Mouse (Mus musculus): ENCODE results near the gene Mc1r. TPM values are rescaled to one million over a fixed set of nuclear protein-coding genes. Genes with fewer than 3 reads are reported as not detected.
A peak's percentile ranks its signal among the peaks of the same experiment; 100 is the strongest.

The Mc1r gene
- polyA plus RNA-seq, 1 experiment from 2014 or later: not detected

GRCm38 (mm10) chr8:123389026-123389425 is 17.9 kb upstream of the Mc1r start:
- 0 out of 2 replicates have a peak, but pooled peaks cover 3% of the 10 kb centered on the region for H3K4me1 ChIP-seq (replicated peaks)
- no peaks in the 10 kb centered on the region for H3K27me3 ChIP-seq
- no peak overlapping the region for H3K9ac ChIP-seq
- no peak overlapping the region for H3K4me3 ChIP-seq
- WGBS: 94% methylated on average over 7 of the region's 7 CpGs
- H3K36me3 ChIP-seq: peaks cover 92% of the 10 kb centered on the region
- no peak for ATAC-seq (replicated peaks; ENCODE audit: insufficient number of reproducible peaks, insufficient read depth, low FRiP score, low read depth)
- no peaks in the 10 kb centered on the region for H3K9me3 ChIP-seq (replicated peaks)
- H3K27ac ChIP-seq: no peak overlapping the region
- H3K4me2 ChIP-seq: no peak overlapping the region

DNA sequence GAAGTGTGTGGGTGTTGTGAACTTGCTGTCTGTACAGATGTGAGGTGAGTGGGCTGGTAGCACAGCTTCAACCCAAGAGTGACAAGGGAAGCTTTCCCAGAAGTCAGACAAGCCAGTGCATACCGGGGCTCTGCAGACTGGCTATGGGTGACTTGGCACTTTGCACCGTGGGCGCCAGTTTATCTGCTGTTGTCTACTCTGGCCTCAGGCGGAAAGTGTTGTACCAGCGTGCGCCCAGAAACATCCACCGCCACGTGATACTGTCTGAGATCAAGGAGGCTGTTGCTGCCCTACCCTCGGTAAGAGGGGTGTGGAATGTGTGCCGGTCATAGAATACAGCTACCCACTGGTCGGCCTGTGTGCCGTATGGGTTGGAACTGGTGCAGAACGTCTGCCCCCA is 8.6 kb upstream of the Mc1r start:
- Histone ChIP-seq H3K9me3 (replicated peaks) (no peaks in the 10 kb centered on the region), H3K27ac (no peak overlapping the region), H3K4me1 (replicated peaks) (no peaks in the 10 kb centered on the region), H3K36me3 (peaks cover 96% of the 10 kb centered on the region), H3K27me3 (no peaks in the 10 kb centered on the region), H3K4me3 (no peak overlapping the region), H3K9ac (no peak overlapping the region), H3K4me2 (no peak overlapping the region)
- WGBS: 89% methylated on average over 13 of the region's 13 CpGs
- ATAC-seq (replicated peaks; ENCODE audit: insufficient number of reproducible peaks, insufficient read depth, low FRiP score, low read depth): no peak

DNA sequence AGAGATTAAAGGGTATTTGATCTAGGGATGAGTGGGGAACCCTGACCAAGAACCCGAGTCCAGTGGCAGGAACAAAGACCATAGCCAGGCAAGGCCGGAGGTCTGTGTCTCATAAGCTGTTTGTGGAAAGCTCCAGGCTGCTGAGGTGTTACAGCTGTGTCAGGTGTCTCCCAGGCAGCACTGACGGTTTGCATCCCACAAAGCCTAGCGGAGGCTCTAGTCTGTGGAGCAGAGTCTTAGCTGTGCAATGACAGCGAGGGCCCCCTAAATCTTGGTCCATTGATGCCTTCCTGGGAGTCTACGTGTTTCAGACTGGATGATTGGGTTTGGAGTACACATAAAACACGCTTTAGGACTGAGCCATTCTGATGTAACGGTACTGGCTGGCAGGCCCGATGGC is 5.0 kb upstream of the Mc1r start:
- Histone ChIP-seq H3K36me3 (peaks cover 61% of the 10 kb centered on the region), H3K27me3 (peaks cover 1% of the 10 kb centered on the region), H3K9me3 (replicated peaks) (no peaks in the 10 kb centered on the region), H3K4me2 (no peak overlapping the region), H3K9ac (no peak overlapping the region), H3K4me3 (no peak overlapping the region), H3K27ac (no peak overlapping the region), H3K4me1 (replicated peaks) (peaks cover 1% of the 10 kb centered on the region; the same call in 1 of the 2 replicates)
- no peak for ATAC-seq (replicated peaks; ENCODE audit: insufficient number of reproducible peaks, insufficient read depth, low FRiP score, low read depth)
- WGBS: 89% methylated on average over 9 of the region's 9 CpGs

DNA sequence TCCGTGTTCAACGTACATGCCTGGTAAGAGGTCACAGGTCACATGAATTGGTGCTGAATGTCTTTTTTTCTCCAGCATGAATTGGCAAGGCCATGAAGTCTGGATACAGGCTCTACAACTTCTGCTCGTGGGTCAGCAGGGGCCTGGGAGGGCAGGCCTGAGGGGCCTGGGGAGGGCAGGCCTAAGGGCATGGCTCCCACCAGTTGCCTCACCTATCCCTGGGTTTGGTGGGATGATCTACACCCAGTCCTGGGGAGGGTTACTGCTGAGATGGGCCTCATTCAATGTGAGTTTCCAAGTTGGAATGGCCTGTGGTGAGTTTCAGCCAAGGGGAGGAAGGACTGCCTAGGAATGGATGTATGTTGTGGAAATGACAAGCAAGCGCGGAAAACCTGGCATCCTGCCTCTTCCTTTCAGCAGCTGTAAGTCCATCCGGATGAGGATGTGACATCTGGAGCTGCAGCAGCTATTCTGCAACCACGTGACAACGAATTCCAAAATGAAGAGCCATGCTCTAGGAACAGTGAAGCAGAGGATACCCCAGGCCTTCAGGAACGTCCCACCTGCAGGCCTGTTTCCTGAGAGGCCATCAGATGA is 4.1 kb upstream of the Mc1r start:
- no peak for ATAC-seq (replicated peaks; ENCODE audit: insufficient number of reproducible peaks, insufficient read depth, low FRiP score, low read depth)
- no peak overlapping the region for H3K4me2 ChIP-seq
- H3K27ac ChIP-seq: no peak overlapping the region
- no peaks in the 10 kb centered on the region for H3K9me3 ChIP-seq (replicated peaks)
- H3K4me3 ChIP-seq: no peak overlapping the region
- WGBS: 79% methylated on average over 9 of the region's 9 CpGs
- H3K4me1 ChIP-seq (replicated peaks): peaks cover 2% of the 10 kb centered on the region; the same call in 1 of the 2 replicates
- peaks cover 53% of the 10 kb centered on the region for H3K36me3 ChIP-seq
- H3K27me3 ChIP-seq: peaks cover 10% of the 10 kb centered on the region
- H3K9ac ChIP-seq: no peak overlapping the region

DNA sequence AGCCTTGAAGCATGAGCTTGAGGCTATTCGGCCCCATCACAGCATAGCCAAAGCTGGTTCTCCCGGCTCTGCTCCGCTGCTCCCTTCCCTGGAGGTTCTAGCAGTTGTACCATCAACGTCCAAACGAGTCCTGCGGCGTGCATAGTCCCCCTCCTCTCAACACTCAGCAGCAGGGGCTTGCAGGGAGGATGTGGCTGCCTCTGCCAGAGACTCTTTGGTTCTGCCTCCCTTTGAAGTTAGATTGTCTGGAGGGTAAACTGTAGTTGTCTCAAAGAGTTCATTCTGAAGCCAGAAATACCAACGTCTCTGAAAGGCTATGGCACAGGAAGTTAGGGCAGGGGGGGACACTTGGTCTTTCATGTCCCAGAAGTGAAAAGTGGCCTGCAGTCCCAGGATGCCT is 2.4 kb upstream of the Mc1r start:
- Histone ChIP-seq H3K9ac (no peak overlapping the region), H3K36me3 (peaks cover 36% of the 10 kb centered on the region), H3K4me3 (no peak overlapping the region), H3K9me3 (replicated peaks) (no peaks in the 10 kb centered on the region), H3K4me1 (replicated peaks) (peaks cover 17% of the 10 kb centered on the region), H3K4me2 (no peak overlapping the region), H3K27me3 (peaks cover 18% of the 10 kb centered on the region), H3K27ac (peak overlapping the region; percentile 16; the same call in 1 of the 2 replicates)
- 47% methylated on average over 8 of the region's 8 CpGs for WGBS
- ATAC-seq (replicated peaks; ENCODE audit: insufficient number of reproducible peaks, insufficient read depth, low FRiP score, low read depth): no peak

DNA sequence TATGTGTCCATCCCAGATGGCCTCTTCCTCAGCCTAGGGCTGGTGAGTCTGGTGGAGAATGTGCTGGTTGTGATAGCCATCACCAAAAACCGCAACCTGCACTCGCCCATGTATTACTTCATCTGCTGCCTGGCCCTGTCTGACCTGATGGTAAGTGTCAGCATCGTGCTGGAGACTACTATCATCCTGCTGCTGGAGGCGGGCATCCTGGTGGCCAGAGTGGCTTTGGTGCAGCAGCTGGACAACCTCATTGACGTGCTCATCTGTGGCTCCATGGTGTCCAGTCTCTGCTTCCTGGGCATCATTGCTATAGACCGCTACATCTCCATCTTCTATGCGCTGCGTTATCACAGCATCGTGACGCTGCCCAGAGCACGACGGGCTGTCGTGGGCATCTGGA is 705 bp downstream of the Mc1r start:
- no peak overlapping the region for H3K27ac ChIP-seq
- peaks cover 48% of the 10 kb centered on the region for H3K27me3 ChIP-seq
- H3K4me3 ChIP-seq: no peak overlapping the region
- no peak for ATAC-seq (replicated peaks; ENCODE audit: insufficient number of reproducible peaks, insufficient read depth, low FRiP score, low read depth)
- H3K9ac ChIP-seq: no peak overlapping the region
- WGBS: 85% methylated on average over 13 of the region's 13 CpGs
- H3K4me2 ChIP-seq: no peak overlapping the region
- peaks cover 8% of the 10 kb centered on the region; the same call in 1 of the 2 replicates for H3K36me3 ChIP-seq
- H3K9me3 ChIP-seq (replicated peaks): no peaks in the 10 kb centered on the region
- peaks cover 40% of the 10 kb centered on the region for H3K4me1 ChIP-seq (replicated peaks)

DNA sequence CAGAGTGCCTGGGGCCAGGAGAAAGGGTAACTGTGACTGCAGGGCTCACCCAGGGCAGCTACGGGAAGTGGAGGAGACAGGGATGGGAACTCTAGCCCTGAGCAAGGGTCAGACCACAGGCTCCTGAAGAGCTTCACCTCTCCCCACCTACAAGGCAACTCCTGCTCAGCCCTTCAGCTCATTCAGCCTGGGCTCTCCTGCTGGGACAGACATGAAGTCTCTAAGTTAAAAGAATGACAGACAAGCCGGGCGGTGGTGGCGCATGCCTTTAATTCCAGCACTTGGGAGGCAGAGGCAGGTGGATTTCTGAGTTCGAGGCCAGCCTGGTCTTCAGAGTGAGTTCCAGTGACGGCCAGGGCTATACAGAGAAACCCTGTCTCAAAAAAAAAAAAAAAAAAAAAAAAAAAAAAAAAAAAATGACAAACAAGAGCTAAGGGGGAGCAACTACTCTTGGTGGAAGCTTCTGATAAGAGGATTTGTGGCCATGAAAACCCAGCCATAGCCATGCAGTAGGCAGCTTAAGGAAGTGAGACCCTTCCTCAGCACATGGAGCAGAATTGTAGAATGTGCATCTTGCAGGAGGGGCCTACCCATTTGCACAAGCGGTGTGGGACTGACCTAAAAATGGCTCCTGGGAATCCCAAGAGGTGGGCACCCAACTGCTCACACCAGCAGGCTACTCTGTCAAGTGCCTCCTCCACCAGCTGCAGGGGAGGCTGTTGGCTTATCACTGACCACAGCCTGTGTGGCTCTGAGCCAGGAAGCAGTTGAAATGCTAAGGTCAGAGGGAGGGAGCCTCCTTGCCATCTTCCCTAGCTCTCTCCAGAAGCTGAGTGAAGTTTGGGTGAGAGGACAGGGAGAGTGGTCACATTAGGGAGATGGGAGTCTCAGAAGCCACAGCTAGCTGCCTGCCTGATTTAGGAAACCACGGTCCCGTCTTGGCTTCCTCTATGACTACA is 2.0 kb downstream of the Mc1r start:
- H3K4me3 ChIP-seq: no peak overlapping the region
- no peak overlapping the region for H3K27ac ChIP-seq
- no peaks in the 10 kb centered on the region for H3K9me3 ChIP-seq (replicated peaks)
- no peak overlapping the region for H3K9ac ChIP-seq
- H3K27me3 ChIP-seq: peaks cover 60% of the 10 kb centered on the region
- 55% methylated on average over 9 of the region's 9 CpGs for WGBS
- H3K4me1 ChIP-seq (replicated peaks): peaks cover 40% of the 10 kb centered on the region
- H3K4me2 ChIP-seq: no peak overlapping the region
- no peaks in the 10 kb centered on the region for H3K36me3 ChIP-seq
- ATAC-seq (replicated peaks; ENCODE audit: insufficient number of reproducible peaks, insufficient read depth, low FRiP score, low read depth): no peak

DNA sequence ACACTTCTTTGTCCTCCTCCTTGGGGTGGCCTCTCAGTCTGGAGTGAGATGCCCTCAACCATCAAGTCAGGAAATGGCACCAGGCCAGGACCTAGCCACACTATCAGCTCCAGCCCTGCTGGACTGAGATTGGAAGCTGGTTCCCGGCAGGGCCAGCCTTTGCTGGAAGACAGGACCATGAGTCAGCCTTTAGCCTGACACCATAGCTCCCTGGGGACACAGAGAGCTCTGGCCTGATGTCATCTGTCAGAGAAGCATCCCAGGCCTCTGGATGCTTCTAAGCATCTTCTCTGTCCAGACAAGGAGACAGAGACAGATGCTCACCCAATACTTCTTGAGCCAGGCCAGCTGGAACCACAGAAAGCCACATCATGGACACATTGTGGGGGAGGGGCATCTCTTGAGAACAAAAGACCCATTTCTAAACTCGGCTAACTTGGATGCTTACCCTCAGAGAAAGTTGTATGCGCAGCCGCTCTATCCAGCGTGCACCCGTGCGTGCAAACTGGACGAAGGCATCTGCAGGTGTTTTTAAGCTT is 3.2 kb downstream of the Mc1r start:
- peaks cover 40% of the 10 kb centered on the region for H3K4me1 ChIP-seq (replicated peaks)
- H3K27me3 ChIP-seq: peaks cover 65% of the 10 kb centered on the region
- no peak overlapping the region for H3K9ac ChIP-seq
- WGBS: 55% methylated on average over 8 of the region's 8 CpGs
- H3K4me2 ChIP-seq: no peak overlapping the region
- no peaks in the 10 kb centered on the region for H3K9me3 ChIP-seq (replicated peaks)
- H3K36me3 ChIP-seq: no peaks in the 10 kb centered on the region
- no peak overlapping the region for H3K27ac ChIP-seq
- H3K4me3 ChIP-seq: no peak overlapping the region
- ATAC-seq (replicated peaks; ENCODE audit: insufficient number of reproducible peaks, insufficient read depth, low FRiP score, low read depth): 0 out of 2 replicates have a peak, but pooled peaks have one; percentile 25

- Histone ChIP-seq H3K9ac (no peak overlapping the region), H3K27me3 (peaks cover 65% of the 10 kb centered on the region), H3K27ac (no peak overlapping the region), H3K9me3 (replicated peaks) (no peaks in the 10 kb centered on the region), H3K4me3 (peak overlapping the region; percentile 39), H3K36me3 (no peaks in the 10 kb centered on the region), H3K4me1 (replicated peaks) (peaks cover 40% of the 10 kb centered on the region), H3K4me2 (peak overlapping the region; percentile 63)
- no peak for ATAC-seq (replicated peaks; ENCODE audit: insufficient number of reproducible peaks, insufficient read depth, low FRiP score, low read depth)
- 12% methylated on average over 11 of the region's 11 CpGs for WGBS
Observed at GRCm38 (mm10) chr8:123410788-123411187, 3.9 kb downstream of the Mc1r start.

DNA sequence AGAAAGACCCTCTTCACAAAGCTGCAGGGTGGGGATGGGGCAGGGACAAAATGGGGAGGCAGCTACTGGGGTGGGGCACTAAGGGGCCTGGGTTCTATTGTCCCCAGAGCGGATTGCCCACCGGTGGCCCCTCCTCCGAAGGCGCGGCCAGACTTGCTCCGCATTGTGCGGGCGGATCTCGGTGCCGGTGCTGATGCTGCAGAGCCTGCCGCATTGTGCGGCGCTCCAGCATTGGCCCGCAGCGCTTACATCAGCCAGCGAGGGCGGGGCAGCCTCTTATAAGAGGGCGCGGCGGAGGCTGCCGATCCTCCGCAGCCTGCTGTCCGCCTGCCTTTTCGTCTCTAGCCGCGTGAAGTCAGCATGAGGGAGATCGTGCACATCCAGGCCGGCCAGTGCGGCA is 4.3 kb downstream of the Mc1r start, which contains the start of gene Tubb3:
Gene Tubb3 (plus strand): TSS at position 179 of the 400 bp plus-strand sequence.
- H3K4me2 ChIP-seq: peak within 1 kb of the TSS; percentile 63
- H3K4me3 ChIP-seq: peak within 1 kb of the TSS; percentile 39
- no peaks in the 10 kb centered on the region for H3K9me3 ChIP-seq (replicated peaks)
- peaks cover 65% of the 10 kb centered on the region for H3K27me3 ChIP-seq
- WGBS: under 1% methylated on average over 29 of the region's 29 CpGs
- no peak within 1 kb of the TSS for H3K27ac ChIP-seq
- ATAC-seq (replicated peaks; ENCODE audit: insufficient number of reproducible peaks, insufficient read depth, low FRiP score, low read depth): peak; percentile 67; the same call in 1 of the 2 replicates
- H3K4me1 ChIP-seq (replicated peaks): peaks cover 40% of the 10 kb centered on the region
- H3K36me3 ChIP-seq: no peaks in the 10 kb centered on the region
- no peak within 1 kb of the TSS for H3K9ac ChIP-seq

DNA sequence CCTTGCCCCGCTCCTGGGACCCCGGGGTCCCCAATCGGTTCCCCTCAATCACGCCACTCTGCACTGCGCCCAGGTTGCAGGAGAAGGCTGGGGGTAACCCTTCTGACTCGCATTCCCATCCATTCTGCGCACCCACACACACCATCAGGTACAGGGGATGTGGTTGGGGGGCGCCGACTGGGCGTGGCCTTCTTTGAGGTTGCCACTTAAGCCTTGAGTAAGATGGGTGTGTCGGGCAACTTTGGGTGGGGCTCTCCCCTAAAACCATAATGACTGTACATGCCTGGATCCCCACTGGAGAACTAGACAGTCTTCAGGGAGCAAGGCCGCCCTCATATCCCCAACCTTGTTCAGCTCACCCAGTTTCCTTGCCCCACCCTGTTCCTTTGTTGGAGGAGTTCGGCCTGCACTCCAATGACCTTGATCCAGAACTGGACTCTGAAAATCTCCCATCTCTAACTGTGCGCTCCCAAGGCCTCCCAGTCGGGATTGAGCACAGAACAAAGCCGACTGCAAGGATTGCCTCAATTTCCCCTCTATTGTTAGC is 4.9 kb downstream of the Mc1r start:
- peak overlapping the region; percentile 39 for H3K4me3 ChIP-seq
- H3K36me3 ChIP-seq: no peaks in the 10 kb centered on the region
- no peak overlapping the region for H3K9ac ChIP-seq
- peaks cover 64% of the 10 kb centered on the region for H3K27me3 ChIP-seq
- H3K4me1 ChIP-seq (replicated peaks): peaks cover 40% of the 10 kb centered on the region
- H3K4me2 ChIP-seq: peak overlapping the region; percentile 63
- no peaks in the 10 kb centered on the region for H3K9me3 ChIP-seq (replicated peaks)
- 10% methylated on average over 16 of the region's 16 CpGs for WGBS
- H3K27ac ChIP-seq: no peak overlapping the region
- ATAC-seq (replicated peaks; ENCODE audit: insufficient number of reproducible peaks, insufficient read depth, low FRiP score, low read depth): no peak
